Mouse (Mus musculus) T-helper 17 cell (primary cell): Measurements from ENCODE around the gene Ubac2.

Source experiments
- in situ Hi-C, 2 experiments: fragments of 300-600 bp; cut with MboI, MseI; formaldehyde crosslinking; loops; 1 replicate in 1 of 2; 2 replicates in 1 of 2; pipeline ENCODE4 v1.15.1; 2025; ENCODE audit warnings: high pct_unique_total_duplicates in 2 of 2

The Ubac2 gene

GRCm38 (mm10) chr14:121962128-121962890 lies 83.9 kb downstream of the Ubac2 start:
- in situ Hi-C loops, result no loop called here

GRCm38 (mm10) chr14:121963251-121963941 lies 85.0 kb downstream of the Ubac2 start:
- in situ Hi-C loops, result no loop called here

GRCm38 (mm10) chr14:121963942-121964335 lies 85.5 kb downstream of the Ubac2 start:
- in situ Hi-C loops, result no loop called here

DNA sequence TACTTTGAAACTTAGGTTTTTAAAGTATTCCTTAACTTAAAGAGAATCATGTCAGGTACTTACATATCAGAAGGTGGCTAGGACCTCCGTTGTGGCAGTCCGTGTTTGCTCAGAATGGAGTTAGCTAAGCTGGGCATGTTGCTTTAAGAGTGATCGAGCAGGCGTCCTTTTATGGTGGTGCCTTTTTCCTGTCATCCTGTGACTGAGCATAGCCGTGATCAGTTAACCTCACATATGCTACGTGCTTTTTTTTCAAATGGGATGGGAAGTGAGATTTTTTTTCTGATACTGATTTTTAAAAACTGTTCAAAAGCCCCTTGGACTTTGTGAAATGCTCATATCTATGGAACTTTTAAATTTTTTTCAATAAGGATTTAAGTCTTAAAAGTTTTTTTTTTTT lies 86.6 kb downstream of the Ubac2 start, which contains the start of gene Gpr183:
TSS of gene Gpr183 (minus strand) at position 206 of the 400 bp plus-strand sequence.
- in situ Hi-C loops, result loop anchor here (5.0 kb wide), 1 partner anchor 87 kb away; no protein-coding TSS in a partner anchor

GRCm38 (mm10) chr14:121965461-121965860 lies 87.0 kb downstream of the Ubac2 start:
- in situ Hi-C loops, result loop anchor here (5.0 kb wide), 1 partner anchor 87 kb away; no protein-coding TSS in a partner anchor

- in situ Hi-C loops, result loop anchor here (5.0 kb wide), 1 partner anchor 85 kb away; no protein-coding TSS in a partner anchor
Observed at GRCm38 (mm10) chr14:121967095-121967494, 88.7 kb downstream of the Ubac2 start.

- in situ Hi-C loops, result no loop called here
Observed at GRCm38 (mm10) chr14:121970402-121970801, 92.0 kb downstream of the Ubac2 start.

GRCm38 (mm10) chr14:121973114-121973513 lies 94.7 kb downstream of the Ubac2 start:
- in situ Hi-C loops, result no loop called here

DNA sequence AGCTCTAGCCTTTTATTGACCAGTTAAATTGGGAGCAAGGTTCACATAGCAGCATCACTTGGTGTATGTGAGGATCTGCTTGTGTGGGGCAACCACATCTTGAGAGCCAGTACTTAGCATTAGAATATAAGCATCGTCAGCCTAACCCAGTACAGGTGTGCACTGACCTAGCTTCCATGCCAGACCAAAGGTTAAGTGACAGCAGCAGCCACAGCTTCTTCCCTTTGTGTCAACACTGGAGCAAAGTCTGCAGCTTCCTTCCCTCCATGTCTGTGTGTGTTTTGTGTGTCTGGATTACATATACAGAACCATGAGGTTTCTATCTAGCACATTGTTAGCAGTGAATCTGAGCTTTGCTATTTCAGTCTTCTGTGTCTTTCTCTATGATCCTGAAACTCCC lies 103.1 kb downstream of the Ubac2 start:
- in situ Hi-C loops, result no loop called here

DNA sequence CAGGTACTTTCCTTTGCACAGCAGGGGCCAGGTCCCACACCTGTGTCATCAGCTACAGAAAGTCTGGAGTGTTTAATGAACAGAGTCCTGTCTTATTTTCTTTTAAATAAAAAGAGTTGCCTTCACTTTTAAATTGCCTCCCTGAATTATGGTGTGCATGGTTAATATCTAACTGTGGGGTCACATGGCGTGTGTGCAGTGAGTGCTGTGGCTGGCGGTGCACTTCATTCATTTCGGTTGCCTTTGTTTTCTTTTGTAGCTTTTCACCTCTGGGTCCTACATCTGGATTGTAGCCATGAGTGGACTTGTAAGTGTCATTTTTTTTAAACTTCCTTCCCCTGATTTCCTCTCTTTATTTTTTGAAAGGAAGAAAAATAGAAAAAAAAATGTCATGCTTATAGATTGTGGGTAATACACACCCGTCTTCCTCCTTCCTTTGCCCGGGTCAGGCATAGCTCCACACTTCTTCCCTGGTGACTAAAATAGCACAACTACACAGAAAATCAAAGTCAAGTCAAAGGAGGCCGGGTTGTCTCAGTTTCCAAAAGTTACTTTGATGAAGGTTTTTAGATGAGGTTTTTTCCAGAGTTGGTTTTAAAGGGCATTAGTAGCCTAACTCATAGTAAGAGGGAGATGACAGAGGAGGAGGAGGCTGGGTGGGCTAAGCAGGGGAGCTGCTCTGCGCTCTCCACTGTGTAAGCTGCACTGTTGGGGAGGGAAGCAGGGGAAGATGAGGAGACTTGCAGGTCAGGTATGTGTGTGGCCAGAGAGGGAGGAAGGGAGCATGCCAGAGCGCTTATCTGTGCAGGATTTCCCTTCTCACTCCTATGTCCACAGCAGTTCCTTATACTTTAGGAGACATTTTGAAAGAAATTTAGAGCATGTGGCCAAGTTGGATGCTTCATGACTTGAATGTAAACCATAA lies 104.9 kb downstream of the Ubac2 start:
- in situ Hi-C loops, result no loop called here

DNA sequence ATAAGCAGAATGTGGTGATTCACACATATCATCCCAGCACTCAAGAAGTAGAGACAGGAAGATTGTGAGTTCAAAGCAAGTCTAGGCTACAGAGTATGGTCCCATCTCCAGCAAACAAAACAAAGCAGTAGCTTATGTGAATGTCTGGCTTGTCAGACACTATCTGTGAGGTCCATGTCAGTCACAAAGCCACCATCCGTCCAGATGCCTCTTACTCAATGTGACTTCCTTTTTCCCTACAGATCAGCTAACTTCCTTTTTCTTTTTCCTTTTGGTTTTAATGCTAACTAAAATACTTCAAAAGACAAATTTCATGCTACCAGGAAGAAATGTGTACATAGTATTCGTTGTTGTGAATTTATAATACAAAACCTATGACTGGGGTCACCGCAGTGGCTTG lies 107.1 kb downstream of the Ubac2 start:
- in situ Hi-C loops, result no loop called here

DNA sequence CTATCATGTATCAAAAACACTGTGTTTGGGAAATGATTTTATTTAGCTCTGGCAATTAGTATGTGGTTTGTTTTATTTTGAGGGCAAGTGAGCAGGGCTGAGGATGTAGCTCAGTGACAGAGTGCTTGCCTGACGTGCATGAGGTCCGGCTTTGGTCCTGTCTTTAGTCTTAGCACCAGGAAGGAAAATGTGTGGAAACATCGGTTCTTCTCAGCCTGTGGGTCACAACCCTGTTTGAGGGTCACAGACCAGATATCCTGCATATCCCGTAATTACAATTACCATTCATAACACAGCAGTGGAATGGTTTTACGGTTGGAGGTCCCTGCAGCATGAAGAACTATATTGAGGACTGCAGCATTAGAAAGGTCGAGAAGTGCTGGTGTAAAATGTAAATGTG lies 107.6 kb downstream of the Ubac2 start:
- in situ Hi-C loops, result no loop called here

GRCm38 (mm10) chr14:121987287-121987686 lies 108.9 kb downstream of the Ubac2 start:
- in situ Hi-C loops, result no loop called here

- in situ Hi-C loops, result no loop called here
Observed at GRCm38 (mm10) chr14:121987691-121988090, 109.3 kb downstream of the Ubac2 start.

- in situ Hi-C loops, result no loop called here
Observed at GRCm38 (mm10) chr14:121989331-121989730, 110.9 kb downstream of the Ubac2 start.

DNA sequence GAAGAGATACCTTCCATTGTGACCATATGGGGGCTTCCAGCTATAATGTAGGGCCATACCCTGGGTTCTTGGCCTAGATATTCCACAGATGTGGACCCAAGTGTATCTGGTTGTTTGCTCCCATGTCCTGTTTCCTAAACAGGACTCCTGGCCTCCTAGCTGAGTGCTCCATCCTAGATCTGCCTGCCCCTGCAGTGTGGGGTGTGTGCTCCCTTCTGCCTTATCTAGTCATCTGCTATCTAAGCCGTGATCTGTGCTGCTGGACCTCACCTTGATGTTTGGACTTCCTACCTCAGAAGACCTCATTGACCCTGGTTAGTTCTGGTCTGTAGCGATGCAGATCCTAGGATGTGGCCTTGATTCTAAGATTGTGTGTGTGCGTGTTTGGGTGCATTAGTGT lies 111.4 kb downstream of the Ubac2 start:
- in situ Hi-C loops, result no loop called here

- in situ Hi-C loops, result no loop called here
Observed at GRCm38 (mm10) chr14:121990897-121991296, 112.5 kb downstream of the Ubac2 start.

DNA sequence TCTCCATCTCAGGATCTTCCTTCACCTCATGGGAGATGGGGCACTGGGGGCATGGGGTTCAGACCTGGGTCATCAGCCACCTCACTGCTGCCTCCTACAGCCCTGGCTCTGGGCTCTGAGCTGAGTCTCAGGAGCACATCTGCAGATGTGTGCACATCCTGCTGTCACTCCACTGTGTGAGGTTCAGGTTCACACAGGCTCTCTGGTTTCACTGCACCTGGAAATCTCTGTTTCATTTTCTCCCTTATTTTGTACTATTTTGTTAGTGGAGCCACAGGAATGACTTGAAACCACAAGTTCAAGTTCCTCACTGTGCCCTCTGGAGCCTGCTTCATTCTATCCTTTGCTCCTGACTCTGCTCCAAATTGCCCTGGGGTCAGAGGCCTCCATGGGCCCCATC lies 113.5 kb downstream of the Ubac2 start:
- in situ Hi-C loops, result no loop called here

DNA sequence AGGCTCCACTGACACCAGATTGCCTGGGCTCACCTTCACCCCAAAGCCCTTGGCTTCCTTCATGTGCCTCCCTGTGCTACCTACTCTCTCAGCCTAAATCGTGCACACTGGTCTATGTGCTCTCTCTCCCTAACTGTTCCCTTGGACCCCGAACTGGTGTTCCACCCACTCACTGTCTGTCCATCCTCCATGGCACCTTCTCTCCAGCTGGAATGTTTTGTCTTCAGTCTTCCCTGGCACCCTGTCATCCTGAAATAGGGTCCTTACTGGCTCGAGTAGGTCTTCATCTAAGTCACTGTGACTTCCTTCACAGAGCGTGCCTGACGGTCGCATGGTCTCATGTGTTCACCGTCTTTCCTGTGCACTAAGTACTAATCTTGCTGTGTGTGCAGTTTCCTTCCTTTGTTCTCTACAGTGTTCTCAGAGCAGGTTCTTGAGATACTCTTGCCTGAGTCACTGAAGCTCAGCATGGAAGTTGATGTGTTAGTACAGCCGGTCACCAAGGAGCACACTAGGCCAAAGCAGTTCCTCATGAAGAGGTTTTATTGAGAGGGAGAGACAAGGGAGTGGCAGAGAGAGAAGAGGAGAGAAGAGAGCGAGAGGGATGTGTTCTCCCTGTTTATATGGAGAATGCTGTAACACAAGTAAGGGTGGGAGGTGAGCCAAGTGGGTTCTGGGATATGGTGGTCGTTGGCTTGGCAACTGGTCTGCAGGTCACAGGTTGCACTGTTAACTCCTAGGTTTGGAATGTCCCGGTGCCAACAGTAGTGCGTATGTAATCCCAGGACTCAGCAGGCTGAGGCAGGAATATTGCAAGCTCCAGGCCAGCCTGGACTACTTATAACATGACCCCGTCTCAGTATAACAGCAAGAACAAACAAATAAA lies 114.2 kb downstream of the Ubac2 start:
- in situ Hi-C loops, result no loop called here

DNA sequence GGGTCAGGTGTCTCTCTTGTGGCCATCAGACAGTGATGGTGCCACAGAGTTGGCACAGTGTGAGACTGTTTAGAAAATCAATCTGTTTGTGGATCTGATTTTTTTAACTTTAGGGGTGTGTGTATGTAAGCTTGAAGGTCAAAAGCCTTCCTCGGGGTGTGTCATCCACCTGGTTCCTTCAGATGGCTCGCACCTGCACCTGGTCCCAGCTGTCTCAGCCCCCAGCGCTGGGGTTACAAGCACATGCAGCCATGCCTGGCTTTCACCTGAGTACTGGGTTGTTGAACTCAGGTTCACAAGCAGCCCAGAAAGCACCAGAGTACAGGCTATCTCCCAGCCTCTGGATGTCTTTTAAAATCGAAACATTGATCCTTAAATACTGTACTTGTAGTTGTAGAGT lies 115.2 kb downstream of the Ubac2 start:
- in situ Hi-C loops, result no loop called here
